Mouse (Mus musculus): ENCODE data around the gene Sh2b2.

DNA sequence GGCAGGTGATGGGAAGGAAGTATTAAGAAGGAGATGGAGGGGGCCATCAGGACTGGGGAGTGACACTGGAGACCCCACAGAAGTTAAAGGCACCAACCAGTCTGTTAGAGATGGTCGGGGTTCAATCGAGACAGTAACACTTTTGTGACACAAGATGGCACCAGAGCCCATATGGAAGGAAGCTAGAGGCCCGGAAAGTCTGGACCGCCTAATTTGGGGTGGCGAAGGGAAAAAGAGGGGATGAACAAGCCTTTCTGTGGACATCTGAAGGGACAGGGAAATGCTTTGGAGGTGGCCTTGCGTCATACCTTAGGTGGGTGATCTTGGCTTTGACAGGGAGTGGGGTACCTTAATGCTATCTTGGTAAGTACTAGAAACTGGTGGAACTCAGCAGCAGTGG, 35.0 kb upstream of the Sh2b2 start:
- TF ChIP-seq CTCF (conservative IDR thresholded peaks at IDR 0.05; ENCODE audit: insufficient read depth, insufficient read length, low read depth, low read length), result peak; percentile 45
- no peak for TF ChIP-seq POLR2A (IDR thresholded peaks at IDR 0.05; ENCODE audit: low read depth, low read length)

Data from kidney, adult 2 months (tissue).